Comparison of ENCODE assay signal across 9 mouse cellular contexts in the genomic region with DNA sequence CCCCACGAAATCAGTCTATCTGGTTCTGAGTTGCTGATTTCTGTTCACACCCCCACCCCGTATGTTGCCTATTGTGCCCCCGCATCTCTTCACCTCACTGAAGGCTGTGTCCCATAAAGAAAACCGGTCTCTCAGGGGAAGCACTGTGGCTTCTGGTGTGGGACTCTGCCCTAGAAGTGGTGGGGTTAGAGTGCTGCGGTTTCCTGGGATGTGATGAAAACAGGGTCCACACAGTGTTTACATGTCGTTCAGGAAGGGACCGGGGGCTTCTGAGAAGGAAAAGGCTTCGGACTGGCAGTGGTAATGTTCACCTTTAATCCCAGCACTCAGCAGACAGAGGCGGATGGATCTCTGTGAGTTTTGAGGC.
DNase-seq lines count a peak whose midpoint lies in the region; ATAC-seq and TF ChIP-seq lines count a peak whose summit lies in the region.
"Had no signal": no experiment of that assay in that cellular context is flagged by ENCODE, and none has a peak within 500 bp of the region (broad histone marks: within the 10 kb centered on the region; RNA-seq: fewer than 3 reads in every experiment).

No protein-coding gene starts in this region.

- no peak for TF ChIP-seq POLR2A in brain, embryonic 14.5 days (IDR thresholded peaks at IDR 0.05; ENCODE audit: borderline replicate concordance, extremely low read depth, insufficient read depth, insufficient read length, poor library complexity, severe bottlenecking)
- no peak for TF ChIP-seq POLR2A in lung, adult 2 months (IDR thresholded peaks at IDR 0.05; ENCODE audit: borderline replicate concordance, extremely low read depth, low read depth, low read length)

- H3K9ac ChIP-seq in heart, embryonic 16.5 days (ENCODE audit: low read length): no peak overlapping the region
- no peak overlapping the region for H3K9ac ChIP-seq in forebrain, embryonic 15.5 days (replicated peaks)
- H3K9ac ChIP-seq: limb, embryonic 15.5 days had no signal

- H3K4me1 ChIP-seq in heart, embryonic 16.5 days (ENCODE audit: control insufficient read depth, insufficient read depth, low read length): peaks cover 8% of the 10 kb centered on the region
- H3K4me1 ChIP-seq in forebrain, embryonic 15.5 days: peaks cover 10% of the 10 kb centered on the region
- H3K4me1 ChIP-seq in lung, adult 2 months (ENCODE audit: control insufficient read depth, insufficient read depth, low read length): no peaks in the 10 kb centered on the region

- H3K27ac ChIP-seq in heart, embryonic 16.5 days (ENCODE audit: low read length): peak overlapping the region; percentile 43
- H3K27ac ChIP-seq in forebrain, embryonic 15.5 days (replicated peaks): peak overlapping the region; percentile 64
- H3K27ac ChIP-seq: limb, embryonic 15.5 days had no signal

- no peak for TF ChIP-seq CTCF in brain, embryonic 14.5 days (IDR thresholded peaks at IDR 0.05; ENCODE audit: borderline replicate concordance, extremely low read depth, insufficient read depth, insufficient read length)
- TF ChIP-seq CTCF in lung, adult 2 months (IDR thresholded peaks at IDR 0.05; ENCODE audit: insufficient read depth, low read length): no peak

- WGBS in heart, embryonic 16.5 days: 43% methylated on average over 9 of the region's 9 CpGs
- 52% methylated on average over 9 of the region's 9 CpGs for WGBS in forebrain, embryonic 15.5 days
- WGBS in lung, adult 2 months: 43% methylated on average over 9 of the region's 9 CpGs

- ATAC-seq in heart, embryonic 16.5 days (replicated peaks; ENCODE audit: extremely low read depth, insufficient read depth, low FRiP score): peak; percentile 23; the same call in 1 of the 2 replicates
- ATAC-seq in forebrain, embryonic 15.5 days (replicated peaks): peak; percentile 38; the same call in 1 of the 2 replicates
- peak; percentile 26; the same call in 1 of the 2 replicates for ATAC-seq in megakaryocyte-erythroid progenitor cell, adult 5-6 weeks (replicated peaks; ENCODE audit: low FRiP score, low TSS enrichment, poor library complexity, severe bottlenecking)

- H3K27me3 ChIP-seq in heart, embryonic 16.5 days (ENCODE audit: control insufficient read depth, insufficient read depth, low read length): no peaks in the 10 kb centered on the region
- H3K27me3 ChIP-seq in forebrain, embryonic 15.5 days: no peaks in the 10 kb centered on the region
- H3K27me3 ChIP-seq: limb, embryonic 15.5 days had no signal

- no peak overlapping the region for H3K4me3 ChIP-seq in heart, embryonic 16.5 days (ENCODE audit: low read length)
- no peak overlapping the region for H3K4me3 ChIP-seq in forebrain, embryonic 15.5 days
- no peak overlapping the region for H3K4me3 ChIP-seq in lung, adult 2 months (replicated peaks; ENCODE audit: extremely low read depth, low read depth, low read length)
- H3K4me3 ChIP-seq: limb, embryonic 15.5 days had no signal

- H3K36me3 ChIP-seq in heart, embryonic 16.5 days (ENCODE audit: control insufficient read depth, insufficient read depth): no peaks in the 10 kb centered on the region
- H3K36me3 ChIP-seq in forebrain, embryonic 15.5 days: no peaks in the 10 kb centered on the region
- H3K36me3 ChIP-seq: limb, embryonic 15.5 days had no signal

- no peaks in the 10 kb centered on the region for H3K9me3 ChIP-seq in heart, embryonic 16.5 days (replicated peaks; ENCODE audit: control insufficient read depth, low read length)
- no peaks in the 10 kb centered on the region for H3K9me3 ChIP-seq in forebrain, embryonic 15.5 days
- H3K9me3 ChIP-seq: limb, embryonic 15.5 days had no signal

- peak overlapping the region; percentile 41; the same call in 1 of the 2 replicates for H3K4me2 ChIP-seq in heart, embryonic 16.5 days (ENCODE audit: low read depth, low read length)
- peak overlapping the region; percentile 14; the same call in 1 of the 2 replicates for H3K4me2 ChIP-seq in forebrain, embryonic 15.5 days (replicated peaks)
- H3K4me2 ChIP-seq: limb, embryonic 15.5 days had no signal

- intact Hi-C loops in heart, postnatal 25 days (cut with DNase I): loop anchor here (5.0 kb wide), 1 partner anchor 117 kb away; no protein-coding TSS in a partner anchor

- no peak for DNase-seq in heart, postnatal 25 days (ENCODE audit: low spot score)
- DNase-seq in brain, embryonic 14.5 days (ENCODE audit: low read depth): peak; percentile 51
- DNase-seq in right cerebral cortex, postnatal 10 days (ENCODE audit: low spot score in 2 of 2): no peak
- DNase-seq in spleen, postnatal 4 days (ENCODE audit: low spot score in 2 of 2): no peak
- no peak for DNase-seq in lung, adult 2 months
